ENCODE assay signal across 13 mouse cellular contexts in the genomic region with DNA sequence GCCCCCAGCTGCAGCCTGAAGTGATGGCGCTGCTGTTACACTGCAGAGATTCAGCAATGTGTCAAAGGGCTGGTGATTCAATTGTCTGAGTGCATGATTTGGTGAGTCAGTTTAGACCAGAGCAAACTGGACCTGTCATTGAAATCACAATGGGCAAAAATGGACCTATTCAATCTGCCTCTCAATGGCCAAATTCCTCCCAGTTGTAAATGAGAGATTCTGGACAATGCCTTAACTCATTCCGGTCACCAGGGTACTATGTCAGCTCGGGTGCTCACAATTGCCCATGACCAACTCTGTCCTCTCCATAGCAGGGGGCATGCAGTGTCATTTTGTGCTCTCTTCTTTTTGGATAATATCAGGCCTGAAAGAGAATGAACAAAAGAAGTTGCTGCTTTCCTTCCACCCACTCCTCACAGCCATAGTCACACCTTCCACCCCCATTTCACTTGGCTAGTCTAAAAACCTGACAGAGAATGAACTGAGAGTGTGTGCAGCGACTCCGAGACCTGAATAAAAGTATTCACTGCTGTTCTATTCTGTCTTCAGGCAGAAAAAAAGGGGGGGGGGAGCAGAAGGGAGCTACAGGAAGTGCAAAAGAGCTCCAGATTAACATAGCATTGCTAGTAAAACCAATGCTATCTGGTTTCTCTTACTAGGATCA.
DNase-seq lines count a peak whose midpoint lies in the region; ATAC-seq lines count a peak whose summit lies in the region.
"Had no signal": no experiment of that assay in that cellular context is flagged by ENCODE, and none has a peak within 500 bp of the region (broad histone marks: within the 10 kb centered on the region; RNA-seq: fewer than 3 reads in every experiment).

No protein-coding gene starts in this region.

- no peak overlapping the region for H3K27ac ChIP-seq in midbrain, embryonic 12.5 days (replicated peaks)
- H3K27ac ChIP-seq: limb, embryonic 12.5 days had no signal

- no peak overlapping the region; the same call in 1 of the 2 replicates for H3K4me2 ChIP-seq in midbrain, embryonic 12.5 days (replicated peaks)
- H3K4me2 ChIP-seq: limb, embryonic 12.5 days had no signal

- H3K9me3 ChIP-seq in midbrain, embryonic 12.5 days, result no peaks in the 10 kb centered on the region
- H3K9me3 ChIP-seq: limb, embryonic 12.5 days had no signal

- intact Hi-C loops in gastrocnemius, postnatal 36 days (cut with DNase I), result no loop called here

- WGBS in midbrain, embryonic 12.5 days, result 16% methylated on average over 5 of the region's 5 CpGs

- H3K4me1 ChIP-seq in midbrain, embryonic 12.5 days, result peaks cover 7% of the 10 kb centered on the region
- H3K4me1 ChIP-seq: limb, embryonic 12.5 days had no signal

- peak; percentile 8 for DNase-seq in right cerebral cortex, adult 18-20 months
- DNase-seq in right cerebral cortex, postnatal 25 days, result no peak
- DNase-seq in embryo, embryonic 11 days, result peak; percentile 63
- no peak for DNase-seq in T-cell, adult 2 months (ENCODE audit: low spot score)
- no peak for DNase-seq in ovary, postnatal 36 days (ENCODE audit: low spot score)
- DNase-seq in gastrocnemius, postnatal 36 days, result no peak
- DNase-seq: adrenal gland, postnatal 25 days; kidney, postnatal 36 days; liver, postnatal 0 days; thymus, postnatal 14 days had no signal

- peak; percentile 96 for ATAC-seq in midbrain, embryonic 12.5 days (ENCODE audit: low FRiP score, low read depth)
- ATAC-seq: intestine, postnatal 0 days; liver, postnatal 0 days had no signal

- H3K36me3 ChIP-seq in midbrain, embryonic 12.5 days, result no peaks in the 10 kb centered on the region
- H3K36me3 ChIP-seq: limb, embryonic 12.5 days had no signal

- no peak overlapping the region for H3K9ac ChIP-seq in midbrain, embryonic 12.5 days (replicated peaks)
- H3K9ac ChIP-seq: limb, embryonic 12.5 days; liver, postnatal 0 days had no signal

- H3K4me3 ChIP-seq in midbrain, embryonic 12.5 days, result no peak overlapping the region
- H3K4me3 ChIP-seq: limb, embryonic 12.5 days had no signal

- H3K27me3 ChIP-seq in midbrain, embryonic 12.5 days, result peaks cover 9% of the 10 kb centered on the region
- H3K27me3 ChIP-seq: limb, embryonic 12.5 days had no signal

Comparison
In these comparisons a context has a peak if more than half of its experiments do, and no peak if none do; other contexts are left out.
1. DNase-seq: peak in right cerebral cortex, adult 18-20 months (single experiment) and embryo, embryonic 11 days (single experiment); none in right cerebral cortex, postnatal 25 days (single experiment), T-cell, adult 2 months (single experiment), ovary, postnatal 36 days (single experiment) and gastrocnemius, postnatal 36 days (0 of 2).